Mouse (Mus musculus) heart, embryonic 14.5 days (tissue): ENCODE results near the gene Akr1a1. TPM values are rescaled to one million over a fixed set of nuclear protein-coding genes. Genes with fewer than 3 reads are reported as not detected.
"Not testable (repeated sequence)": the region's sequence is repeated elsewhere in the genome, so short reads cannot be mapped to it uniquely, and the experiment has no call there.

ENCODE experiments used
- ATAC-seq: fragments of 200-750 bp; cut with Nextera tagmentation; 2 replicates; pipeline ENCODE4 v1.8.0; 2017; ENCODE audit warnings: low read depth, moderate TSS enrichment; ENCODE audit not compliant: insufficient number of reproducible peaks, insufficient read depth, low FRiP score
- H3K27ac ChIP-seq, 2 experiments: fragments of 200-500 bp in 1 of 2; fragments of 300-500 bp in 1 of 2; sonication (generic) in 1 of 2; replicated peaks in 1 of 2; 2 replicates each; pipeline ENCODE4 v1.5.1; 2012 to 2014; ENCODE audit warnings: low read depth in 2 of 2, low read length in 2 of 2, control low read depth in 1 of 2, mild to moderate bottlenecking in 1 of 2, mixed read lengths in 1 of 2; ENCODE audit not compliant: control insufficient read depth in 1 of 2, insufficient read depth in 1 of 2
- H3K27me3 ChIP-seq: fragments of 300-500 bp; sonication (generic); 2 replicates; pipeline ENCODE4 v1.6.1; 2014; ENCODE audit warnings: mild to moderate bottlenecking, low read length, control low read depth; ENCODE audit not compliant: control insufficient read depth, insufficient read depth
- H3K36me3 ChIP-seq: fragments of 300-500 bp; sonication (generic); 2 replicates; pipeline ENCODE4 v1.6.1; 2014; ENCODE audit warnings: mild to moderate bottlenecking, control low read depth, low read length, mixed read lengths; ENCODE audit not compliant: control insufficient read depth, insufficient read depth
- H3K4me1 ChIP-seq, 2 experiments: fragments of 200-500 bp in 1 of 2; fragments of 300-500 bp in 1 of 2; sonication (generic) in 1 of 2; 2 replicates each; pipeline ENCODE4 v1.6.1; 2012 to 2014; ENCODE audit warnings: low read length in 2 of 2, control low read depth in 1 of 2, mixed read lengths in 1 of 2; ENCODE audit not compliant: control insufficient read depth in 2 of 2, insufficient read depth in 2 of 2
- H3K4me2 ChIP-seq: fragments of 300-500 bp; sonication (generic); 2 replicates; pipeline ENCODE4 v1.6.1; 2014; ENCODE audit warnings: mild to moderate bottlenecking, low read length
- H3K4me3 ChIP-seq, 2 experiments: fragments of 200-500 bp in 1 of 2; fragments of 300-500 bp in 1 of 2; sonication (generic) in 1 of 2; 2 replicates each; pipeline ENCODE4 v1.5.1; 2012 to 2014; ENCODE audit warnings: low read length in 2 of 2, mild to moderate bottlenecking in 2 of 2, control low read depth in 1 of 2, low read depth in 1 of 2, moderate library complexity in 1 of 2; ENCODE audit not compliant: control insufficient read depth in 1 of 2, insufficient read depth in 1 of 2
- H3K9ac ChIP-seq: fragments of 300-500 bp; sonication (generic); 2 replicates; pipeline ENCODE4 v1.6.1; 2014; ENCODE audit warnings: mild to moderate bottlenecking, low read length
- H3K9me3 ChIP-seq: fragments of 300-500 bp; sonication (generic); 2 replicates; pipeline ENCODE4 v1.6.1; 2016; ENCODE audit warnings: low read length, control low read depth; ENCODE audit not compliant: control insufficient read depth
- WGBS: fragments of 180-500 bp; shearing (Covaris S2); extraction: QIAGEN DNeasy Blood & Tissue Kit; methylation state at CpG from one replicate; pipeline ENCODE4 v1.1.7; 2014; 5-methylcytosine and 5-hydroxymethylcytosine counted together
- polyA plus RNA-seq: library from polyadenylated mRNA; unstranded; fragments of >200 nt; fragmentation: Nextera tagmentation; extraction: Ambion mirVana; gene quantifications from 2 replicates; pipeline ENCODE4 v1.2.1, GENCODE M21; 2014

The Akr1a1 gene
- polyA plus RNA-seq, 1 experiment from 2014 or later: 648 TPM

DNA sequence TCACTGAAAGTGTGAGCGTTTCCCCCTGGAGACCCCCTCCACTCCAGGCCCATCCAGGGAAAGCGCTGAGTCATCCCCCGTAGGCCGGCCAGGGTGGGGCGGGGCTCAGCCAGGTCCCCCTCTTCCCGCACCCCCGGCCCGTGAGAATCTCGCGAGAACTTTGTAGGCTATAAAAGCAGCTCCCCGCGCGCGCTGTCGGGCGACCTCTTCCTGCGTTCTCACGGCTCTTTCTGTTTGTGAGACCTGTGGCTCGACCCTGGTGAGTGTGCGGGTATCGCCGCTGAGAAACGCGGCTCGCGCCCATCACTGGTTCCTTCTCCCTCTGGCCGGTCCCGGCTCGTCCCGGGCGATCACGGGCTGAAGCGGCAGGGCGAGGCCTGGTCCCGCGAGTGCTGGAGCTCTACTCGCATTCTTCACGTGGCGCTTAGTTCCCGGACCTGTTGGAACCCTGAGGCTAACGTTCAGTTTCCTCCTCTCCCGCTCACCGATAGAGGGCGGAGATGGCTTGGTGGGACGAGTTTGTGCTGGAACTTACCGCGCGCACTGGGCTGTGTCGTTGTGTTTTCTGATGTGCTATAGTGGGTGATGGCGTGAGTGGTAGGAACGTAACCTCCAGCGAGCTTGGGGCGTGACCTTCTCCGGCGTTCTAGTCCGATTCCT lies 34.1 kb upstream of the Akr1a1 start, which contains the start of gene Prdx1:
Gene Prdx1 (plus strand): TSS at position 143 of the 660 bp plus-strand sequence.
- H3K27me3 ChIP-seq: no peaks in the 10 kb centered on the region
- peak; percentile 95 for ATAC-seq
- H3K9me3 ChIP-seq: no peaks in the 10 kb centered on the region
- peak within 1 kb of the TSS; percentile 66 to 82 for H3K4me3 ChIP-seq
- peak within 1 kb of the TSS; percentile 95 to 97 for H3K27ac ChIP-seq
- WGBS: under 1% methylated on average over 56 of the region's 56 CpGs
- H3K9ac ChIP-seq: peak within 1 kb of the TSS; percentile 87
- H3K4me1 ChIP-seq: peaks cover 7 to 16% of the 10 kb centered on the region in 2 experiments
- peak within 1 kb of the TSS; percentile 86 for H3K4me2 ChIP-seq
- H3K36me3 ChIP-seq: peaks cover 37% of the 10 kb centered on the region

DNA sequence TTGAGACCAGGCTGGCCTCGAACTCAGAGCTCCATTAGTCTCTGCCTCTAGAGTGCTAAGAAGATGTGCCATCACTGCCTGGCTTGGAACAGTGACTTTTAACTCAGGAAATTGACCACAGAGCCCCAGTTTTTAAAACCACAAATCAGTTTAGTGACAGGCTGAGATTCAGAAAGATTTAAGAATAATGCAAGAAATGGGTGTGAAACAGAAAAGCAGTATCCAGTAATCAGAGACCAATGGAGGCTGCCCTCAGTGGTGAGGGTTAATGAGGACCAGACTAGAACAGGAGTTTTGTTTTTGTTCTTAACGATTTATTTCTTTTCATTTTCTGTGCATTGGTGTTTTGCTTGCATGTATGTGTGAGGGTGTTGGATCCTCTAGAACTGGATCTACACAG lies 33.2 kb upstream of the Akr1a1 start:
- peaks cover 7 to 16% of the 10 kb centered on the region in 2 experiments for H3K4me1 ChIP-seq
- no peaks in the 10 kb centered on the region for H3K9me3 ChIP-seq
- 69% methylated on average over 2 of the region's 2 CpGs for WGBS
- ATAC-seq: no peak
- peaks cover 28% of the 10 kb centered on the region for H3K36me3 ChIP-seq
- H3K27ac ChIP-seq: peak overlapping the region; percentile 95 to 97
- H3K27me3 ChIP-seq: no peaks in the 10 kb centered on the region
- H3K4me3 ChIP-seq: peak overlapping the region in 1 of 2 experiments; percentile 66; a peak in 2 of 4 replicates
- H3K4me2 ChIP-seq: peak overlapping the region; percentile 86
- peak overlapping the region; percentile 87 for H3K9ac ChIP-seq

GRCm38 (mm10) chr4:116683957-116684356 lies 32.5 kb upstream of the Akr1a1 start:
- no peak for ATAC-seq
- Histone ChIP-seq H3K4me3 (no peak overlapping the region), H3K4me2 (no peak overlapping the region), H3K4me1 (peaks cover 7 to 16% of the 10 kb centered on the region in 2 experiments), H3K9ac (no peak overlapping the region), H3K36me3 (peaks cover 21% of the 10 kb centered on the region), H3K27ac (no peak overlapping the region), H3K9me3 (no peaks in the 10 kb centered on the region), H3K27me3 (no peaks in the 10 kb centered on the region)
- 68% methylated on average over 4 of the region's 4 CpGs for WGBS

- 86% methylated on average over 4 of the region's 4 CpGs for WGBS
- H3K9me3 ChIP-seq, H3K4me2 ChIP-seq, H3K4me3 ChIP-seq, H3K4me1 ChIP-seq, H3K9ac ChIP-seq, H3K36me3 ChIP-seq, H3K27me3 ChIP-seq, ATAC-seq, H3K27ac ChIP-seq: not testable (repeated sequence)
Observed at GRCm38 (mm10) chr4:116680521-116680920, 29.0 kb upstream of the Akr1a1 start.

DNA sequence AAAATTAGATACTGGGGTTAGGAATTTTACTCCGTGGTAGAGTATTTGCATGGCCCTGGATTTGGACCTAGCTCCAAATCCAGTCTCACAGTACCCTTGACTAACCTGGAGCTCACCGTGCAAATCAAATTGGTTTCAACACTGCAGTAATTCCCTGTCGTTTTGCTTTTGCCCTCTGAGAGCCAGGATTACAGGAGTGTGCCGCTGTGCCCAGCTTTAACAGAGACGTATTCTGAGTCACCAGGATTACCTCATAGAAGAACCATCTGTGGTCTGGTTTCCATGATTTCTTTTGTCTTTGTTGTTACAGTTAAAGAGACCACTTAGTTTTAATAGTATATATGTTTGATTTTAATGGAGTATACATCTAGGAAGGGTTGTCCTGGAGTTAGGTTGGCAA lies 27.7 kb upstream of the Akr1a1 start:
- Histone ChIP-seq H3K4me2 (no peak overlapping the region), H3K9ac (no peak overlapping the region), H3K4me1 (no peaks in the 10 kb centered on the region), H3K4me3 (no peak overlapping the region), H3K27ac (no peak overlapping the region), H3K36me3 (no peaks in the 10 kb centered on the region), H3K9me3 (no peaks in the 10 kb centered on the region), H3K27me3 (no peaks in the 10 kb centered on the region)
- 53% methylated on average over 5 of the region's 5 CpGs for WGBS
- ATAC-seq: no peak

GRCm38 (mm10) chr4:116677808-116678207 lies 26.3 kb upstream of the Akr1a1 start:
- H3K4me1 ChIP-seq: no peaks in the 10 kb centered on the region
- no peak for ATAC-seq
- no peak overlapping the region for H3K4me2 ChIP-seq
- 59% methylated on average over 1 of the region's 1 CpGs for WGBS
- H3K9me3 ChIP-seq: no peaks in the 10 kb centered on the region
- no peaks in the 10 kb centered on the region for H3K36me3 ChIP-seq
- no peak overlapping the region for H3K9ac ChIP-seq
- no peaks in the 10 kb centered on the region for H3K27me3 ChIP-seq
- no peak overlapping the region for H3K27ac ChIP-seq
- H3K4me3 ChIP-seq: no peak overlapping the region

GRCm38 (mm10) chr4:116676027-116676426 lies 24.5 kb upstream of the Akr1a1 start:
- Histone ChIP-seq H3K27ac (no peak overlapping the region), H3K36me3 (no peaks in the 10 kb centered on the region), H3K4me2 (no peak overlapping the region), H3K4me1 (no peaks in the 10 kb centered on the region), H3K9ac (no peak overlapping the region), H3K4me3 (no peak overlapping the region), H3K27me3 (no peaks in the 10 kb centered on the region), H3K9me3 (no peaks in the 10 kb centered on the region)
- WGBS: 78% methylated on average over 3 of the region's 3 CpGs
- no peak for ATAC-seq

GRCm38 (mm10) chr4:116674761-116675160 lies 23.3 kb upstream of the Akr1a1 start:
- H3K9ac ChIP-seq, H3K36me3 ChIP-seq, H3K4me3 ChIP-seq, ATAC-seq, H3K27me3 ChIP-seq, H3K4me1 ChIP-seq, H3K4me2 ChIP-seq, H3K9me3 ChIP-seq, H3K27ac ChIP-seq: not testable (repeated sequence)
- 85% methylated on average over 6 of the region's 6 CpGs for WGBS
